Mouse (Mus musculus): ENCODE data around the gene Bcl11b.

GRCm38 (mm10) chr12:107969841-107970371, 33.5 kb downstream of the Bcl11b start:
- no peak for TF ChIP-seq CTCF (IDR thresholded peaks at IDR 0.05; ENCODE audit: control insufficient read depth, insufficient read depth, insufficient replicate concordance, low read depth, low read length)
- no peak for TF ChIP-seq POLR2A (IDR thresholded peaks at IDR 0.05; ENCODE audit: control insufficient read depth, low read depth, low read length)

Data from testis, adult 2 months (tissue).